Mouse (Mus musculus) urinary bladder, postnatal 25 days (tissue): Measurements from ENCODE around the gene Ddost.
"Not testable (repeated sequence)": the region's sequence is repeated elsewhere in the genome, so short reads cannot be mapped to it uniquely, and the experiment has no call there.

Source experiments
- DNase-seq: peaks from one replicate; pipeline ENCODE4 v3.0.0; 2022; ENCODE audit warnings: low spot score

Ddost gene

GRCm38 (mm10) chr4:138311595-138311994 lies 7.1 kb downstream of the Ddost start:
- DNase-seq = peak; percentile 52

GRCm38 (mm10) chr4:138312105-138312504 lies 7.6 kb downstream of the Ddost start:
- no peak for DNase-seq

- no peak for DNase-seq
Measured at GRCm38 (mm10) chr4:138313021-138313420, 8.5 kb downstream of the Ddost start.

GRCm38 (mm10) chr4:138313795-138314194 lies 9.3 kb downstream of the Ddost start:
- DNase-seq = no peak

GRCm38 (mm10) chr4:138315781-138316180 lies 11.3 kb downstream of the Ddost start:
- no peak for DNase-seq

GRCm38 (mm10) chr4:138316369-138316768 lies 11.8 kb downstream of the Ddost start:
- DNase-seq = no peak

GRCm38 (mm10) chr4:138318509-138319266 lies 14.2 kb downstream of the Ddost start:
- peak; percentile 50 for DNase-seq

GRCm38 (mm10) chr4:138319508-138319907 lies 15.0 kb downstream of the Ddost start:
- DNase-seq = peak; percentile 80

- no peak for DNase-seq
Measured at GRCm38 (mm10) chr4:138320711-138321110, 16.2 kb downstream of the Ddost start.

GRCm38 (mm10) chr4:138321488-138321887 lies 17.0 kb downstream of the Ddost start:
- no peak for DNase-seq

GRCm38 (mm10) chr4:138322692-138323091 lies 18.2 kb downstream of the Ddost start:
- no peak for DNase-seq

- no peak for DNase-seq
Measured at GRCm38 (mm10) chr4:138323753-138324152, 19.2 kb downstream of the Ddost start.

- DNase-seq = no peak
Measured at GRCm38 (mm10) chr4:138324451-138324850, 19.9 kb downstream of the Ddost start.

GRCm38 (mm10) chr4:138325466-138326076 lies 21.0 kb downstream of the Ddost start:
- peak; percentile 96 for DNase-seq

GRCm38 (mm10) chr4:138326077-138326695 lies 21.7 kb downstream of the Ddost start, which contains the start of gene Pink1:
Gene Pink1 (minus strand): TSS chr4:138326307.
- DNase-seq = peak; percentile 84

GRCm38 (mm10) chr4:138327155-138327554 lies 22.6 kb downstream of the Ddost start:
- DNase-seq = not testable (repeated sequence)

- DNase-seq = no peak
Measured at GRCm38 (mm10) chr4:138327891-138328470, 23.5 kb downstream of the Ddost start.

GRCm38 (mm10) chr4:138330264-138330671 lies 25.7 kb downstream of the Ddost start:
- DNase-seq = no peak

- DNase-seq = no peak
Measured at GRCm38 (mm10) chr4:138331647-138332046, 27.1 kb downstream of the Ddost start.

- no peak for DNase-seq
Measured at GRCm38 (mm10) chr4:138333135-138333534, 28.6 kb downstream of the Ddost start.

- DNase-seq = no peak
Measured at GRCm38 (mm10) chr4:138335036-138335435, 30.5 kb downstream of the Ddost start.

GRCm38 (mm10) chr4:138335648-138336047 lies 31.1 kb downstream of the Ddost start:
- no peak for DNase-seq

GRCm38 (mm10) chr4:138336876-138337275 lies 32.3 kb downstream of the Ddost start:
- no peak for DNase-seq
